Mouse (Mus musculus) midbrain, embryonic 12.5 days (tissue): ENCODE results near the gene Tmem8b. TPM values are rescaled to one million over a fixed set of nuclear protein-coding genes. Genes with fewer than 3 reads are reported as not detected.

ENCODE experiments used
- ATAC-seq: fragments of 200-750 bp; cut with Nextera tagmentation; 2 replicates; pipeline ENCODE4 v1.8.0; 2017; ENCODE audit warnings: low read depth, moderate TSS enrichment, moderate library complexity; ENCODE audit not compliant: low FRiP score
- H3K27ac ChIP-seq: fragments of 300-500 bp; sonication (generic); replicated peaks from 2 replicates; pipeline ENCODE4 v1.5.1; 2016; ENCODE audit warnings: mild to moderate bottlenecking
- H3K27me3 ChIP-seq: fragments of 300-500 bp; sonication (generic); 2 replicates; pipeline ENCODE4 v1.6.1; 2016; ENCODE audit warnings: mild to moderate bottlenecking
- H3K36me3 ChIP-seq: fragments of 300-500 bp; sonication (generic); 2 replicates; pipeline ENCODE4 v1.6.1; 2016
- H3K4me1 ChIP-seq: fragments of 300-500 bp; sonication (generic); 2 replicates; pipeline ENCODE4 v1.6.1; 2016
- H3K4me2 ChIP-seq: fragments of 300-500 bp; sonication (generic); replicated peaks from 2 replicates; pipeline ENCODE4 v1.6.1; 2016; ENCODE audit warnings: mild to moderate bottlenecking, moderate library complexity
- H3K4me3 ChIP-seq: fragments of 300-500 bp; sonication (generic); 2 replicates; pipeline ENCODE4 v1.5.1; 2016; ENCODE audit warnings: mild to moderate bottlenecking
- H3K9ac ChIP-seq: fragments of 300-500 bp; sonication (generic); replicated peaks from 2 replicates; pipeline ENCODE4 v1.6.1; 2016; ENCODE audit warnings: mild to moderate bottlenecking, moderate library complexity
- H3K9me3 ChIP-seq: fragments of 300-500 bp; sonication (generic); 2 replicates; pipeline ENCODE4 v1.6.1; 2016; ENCODE audit warnings: mild to moderate bottlenecking
- WGBS: fragments of 180-500 bp; shearing (Covaris S2); methylation state at CpG from one replicate; pipeline ENCODE4 v1.1.7; 2016; 5-methylcytosine and 5-hydroxymethylcytosine counted together
- polyA plus RNA-seq: library from polyadenylated mRNA; unstranded; fragments of >200 nt; fragmentation: Nextera tagmentation; extraction: Ambion mirVana; gene quantifications from 2 replicates; pipeline ENCODE4 v1.2.1, GENCODE M21; 2016

Gene Tmem8b
- polyA plus RNA-seq, 1 experiment from 2014 or later = 11.9 TPM

GRCm38 (mm10) chr4:43726995-43727394 lies 58.2 kb downstream of the Tmem8b start, which contains the start of gene Hrct1:
TSS of gene Hrct1 (plus strand) at chr4:43727188.
- no peak for ATAC-seq
- Histone ChIP-seq H3K27me3 (no peaks in the 10 kb centered on the region; the same call in 1 of the 2 replicates), H3K9me3 (no peaks in the 10 kb centered on the region), H3K9ac (no peak within 1 kb of the TSS), H3K36me3 (no peaks in the 10 kb centered on the region), H3K27ac (no peak within 1 kb of the TSS), H3K4me2 (no peak within 1 kb of the TSS), H3K4me1 (no peaks in the 10 kb centered on the region), H3K4me3 (no peak within 1 kb of the TSS)
- 74% methylated on average over 3 of the region's 3 CpGs for WGBS

GRCm38 (mm10) chr4:43727718-43728575 lies 59.2 kb downstream of the Tmem8b start:
- ATAC-seq = no peak
- Histone ChIP-seq H3K27me3 (no peaks in the 10 kb centered on the region; the same call in 1 of the 2 replicates), H3K27ac (no peak overlapping the region), H3K4me1 (no peaks in the 10 kb centered on the region), H3K4me3 (no peak overlapping the region), H3K4me2 (no peak overlapping the region), H3K9me3 (no peaks in the 10 kb centered on the region), H3K36me3 (no peaks in the 10 kb centered on the region), H3K9ac (no peak overlapping the region)
- 68% methylated on average over 7 of the region's 7 CpGs for WGBS

GRCm38 (mm10) chr4:43728576-43728954 lies 59.8 kb downstream of the Tmem8b start:
- no peak overlapping the region for H3K4me3 ChIP-seq
- H3K4me2 ChIP-seq = no peak overlapping the region
- no peaks in the 10 kb centered on the region; the same call in 1 of the 2 replicates for H3K27me3 ChIP-seq
- no peaks in the 10 kb centered on the region for H3K4me1 ChIP-seq
- H3K9ac ChIP-seq = no peak overlapping the region
- WGBS = 68% methylated on average over 5 of the region's 5 CpGs
- no peak overlapping the region for H3K27ac ChIP-seq
- no peaks in the 10 kb centered on the region for H3K36me3 ChIP-seq
- no peak for ATAC-seq
- no peaks in the 10 kb centered on the region for H3K9me3 ChIP-seq

- Histone ChIP-seq H3K27ac (no peak overlapping the region), H3K4me1 (no peaks in the 10 kb centered on the region), H3K27me3 (no peaks in the 10 kb centered on the region; the same call in 1 of the 2 replicates), H3K4me2 (no peak overlapping the region), H3K36me3 (no peaks in the 10 kb centered on the region), H3K9me3 (no peaks in the 10 kb centered on the region), H3K9ac (no peak overlapping the region), H3K4me3 (no peak overlapping the region)
- ATAC-seq = no peak
- WGBS = 72% methylated on average over 3 of the region's 3 CpGs
Measured at GRCm38 (mm10) chr4:43729126-43729525, 60.4 kb downstream of the Tmem8b start.

GRCm38 (mm10) chr4:43729794-43730550 lies 61.2 kb downstream of the Tmem8b start, which contains the start of gene Spaar:
TSS of gene Spaar (plus strand) at chr4:43730034.
- no peaks in the 10 kb centered on the region for H3K9me3 ChIP-seq
- WGBS = 74% methylated on average over 14 of the region's 14 CpGs
- ATAC-seq = no peak
- H3K36me3 ChIP-seq = no peaks in the 10 kb centered on the region
- H3K4me1 ChIP-seq = no peaks in the 10 kb centered on the region
- H3K4me3 ChIP-seq = no peak within 1 kb of the TSS
- H3K27me3 ChIP-seq = no peaks in the 10 kb centered on the region; the same call in 1 of the 2 replicates
- no peak within 1 kb of the TSS for H3K27ac ChIP-seq
- H3K9ac ChIP-seq = no peak within 1 kb of the TSS
- no peak within 1 kb of the TSS for H3K4me2 ChIP-seq

- no peak for ATAC-seq
- Histone ChIP-seq H3K4me2 (no peak overlapping the region), H3K27me3 (no peaks in the 10 kb centered on the region; the same call in 1 of the 2 replicates), H3K9me3 (no peaks in the 10 kb centered on the region), H3K4me3 (no peak overlapping the region), H3K9ac (no peak overlapping the region), H3K36me3 (no peaks in the 10 kb centered on the region), H3K27ac (no peak overlapping the region), H3K4me1 (no peaks in the 10 kb centered on the region)
- WGBS = 72% methylated on average over 21 of the region's 21 CpGs
Measured at GRCm38 (mm10) chr4:43730750-43731297, 62.1 kb downstream of the Tmem8b start.

- WGBS = 27% methylated on average over 1 of the region's 1 CpGs
- Histone ChIP-seq H3K4me2 (no peak overlapping the region), H3K4me3 (no peak overlapping the region), H3K9ac (no peak overlapping the region), H3K27me3 (no peaks in the 10 kb centered on the region; the same call in 1 of the 2 replicates), H3K36me3 (no peaks in the 10 kb centered on the region), H3K27ac (no peak overlapping the region), H3K9me3 (no peaks in the 10 kb centered on the region), H3K4me1 (no peaks in the 10 kb centered on the region)
- ATAC-seq = no peak
Measured at GRCm38 (mm10) chr4:43732171-43732570, 63.4 kb downstream of the Tmem8b start.

GRCm38 (mm10) chr4:43733186-43733585 lies 64.4 kb downstream of the Tmem8b start:
- no peak overlapping the region for H3K4me3 ChIP-seq
- no peak overlapping the region for H3K4me2 ChIP-seq
- H3K9me3 ChIP-seq = no peaks in the 10 kb centered on the region
- ATAC-seq = no peak
- H3K4me1 ChIP-seq = no peaks in the 10 kb centered on the region
- no peak overlapping the region for H3K9ac ChIP-seq
- no peaks in the 10 kb centered on the region; the same call in 1 of the 2 replicates for H3K27me3 ChIP-seq
- WGBS = 84% methylated on average over 5 of the region's 5 CpGs
- H3K36me3 ChIP-seq = no peaks in the 10 kb centered on the region
- no peak overlapping the region for H3K27ac ChIP-seq

GRCm38 (mm10) chr4:43737144-43737543 lies 68.4 kb downstream of the Tmem8b start:
- WGBS = 75% methylated on average over 6 of the region's 6 CpGs
- no peak overlapping the region for H3K27ac ChIP-seq
- no peak for ATAC-seq

GRCm38 (mm10) chr4:43738989-43739674 lies 70.4 kb downstream of the Tmem8b start:
- H3K4me2 ChIP-seq = no peak overlapping the region
- 67% methylated on average over 8 of the region's 8 CpGs for WGBS
- no peaks in the 10 kb centered on the region for H3K27me3 ChIP-seq
- H3K4me1 ChIP-seq = no peaks in the 10 kb centered on the region
- no peak overlapping the region for H3K4me3 ChIP-seq
- H3K9ac ChIP-seq = no peak overlapping the region
- H3K9me3 ChIP-seq = no peaks in the 10 kb centered on the region
- ATAC-seq = no peak
- H3K27ac ChIP-seq = no peak overlapping the region
- no peaks in the 10 kb centered on the region for H3K36me3 ChIP-seq

More at GRCm38 (mm10) chr4:43737144-43737543, 68.4 kb downstream of the Tmem8b start:
- Histone ChIP-seq H3K4me2 (no peak overlapping the region), H3K4me3 (no peak overlapping the region), H3K36me3 (no peaks in the 10 kb centered on the region), H3K4me1 (no peaks in the 10 kb centered on the region), H3K9ac (no peak overlapping the region), H3K27me3 (no peaks in the 10 kb centered on the region), H3K9me3 (no peaks in the 10 kb centered on the region)

- Histone ChIP-seq H3K36me3 (no peaks in the 10 kb centered on the region), H3K4me3 (no peak overlapping the region), H3K27me3 (no peaks in the 10 kb centered on the region), H3K9ac (no peak overlapping the region), H3K4me2 (no peak overlapping the region), H3K9me3 (no peaks in the 10 kb centered on the region), H3K4me1 (no peaks in the 10 kb centered on the region), H3K27ac (no peak overlapping the region)
- ATAC-seq = no peak
- 74% methylated on average over 5 of the region's 5 CpGs for WGBS
Measured at GRCm38 (mm10) chr4:43741526-43741925, 72.8 kb downstream of the Tmem8b start.
